Mouse (Mus musculus) heart, postnatal 10 days (tissue): Measurements from ENCODE around the gene Pepd. TPM values are rescaled to one million over a fixed set of nuclear protein-coding genes. Genes with fewer than 3 reads are reported as not detected.
A peak's percentile ranks its signal among the peaks of the same experiment; 100 is the strongest.

Experiments used
- DNase-seq, 2 experiments: peaks; one replicate each; pipeline ENCODE4 v3.0.0; 2021
- intact Hi-C: fragments of 180-260 bp; cut with DNase I; formaldehyde crosslinking; loops from one replicate; pipeline ENCODE4 v1.15.1; 2025
- total RNA-seq, 2 experiments: library from RNA; stranded (reverse); gene quantifications; 2 replicates each; pipeline ENCODE4 v1.2.3; 2021

Gene Pepd
- total RNA-seq = 10 to 100 TPM; 26.3 to 27.6 TPM

DNA sequence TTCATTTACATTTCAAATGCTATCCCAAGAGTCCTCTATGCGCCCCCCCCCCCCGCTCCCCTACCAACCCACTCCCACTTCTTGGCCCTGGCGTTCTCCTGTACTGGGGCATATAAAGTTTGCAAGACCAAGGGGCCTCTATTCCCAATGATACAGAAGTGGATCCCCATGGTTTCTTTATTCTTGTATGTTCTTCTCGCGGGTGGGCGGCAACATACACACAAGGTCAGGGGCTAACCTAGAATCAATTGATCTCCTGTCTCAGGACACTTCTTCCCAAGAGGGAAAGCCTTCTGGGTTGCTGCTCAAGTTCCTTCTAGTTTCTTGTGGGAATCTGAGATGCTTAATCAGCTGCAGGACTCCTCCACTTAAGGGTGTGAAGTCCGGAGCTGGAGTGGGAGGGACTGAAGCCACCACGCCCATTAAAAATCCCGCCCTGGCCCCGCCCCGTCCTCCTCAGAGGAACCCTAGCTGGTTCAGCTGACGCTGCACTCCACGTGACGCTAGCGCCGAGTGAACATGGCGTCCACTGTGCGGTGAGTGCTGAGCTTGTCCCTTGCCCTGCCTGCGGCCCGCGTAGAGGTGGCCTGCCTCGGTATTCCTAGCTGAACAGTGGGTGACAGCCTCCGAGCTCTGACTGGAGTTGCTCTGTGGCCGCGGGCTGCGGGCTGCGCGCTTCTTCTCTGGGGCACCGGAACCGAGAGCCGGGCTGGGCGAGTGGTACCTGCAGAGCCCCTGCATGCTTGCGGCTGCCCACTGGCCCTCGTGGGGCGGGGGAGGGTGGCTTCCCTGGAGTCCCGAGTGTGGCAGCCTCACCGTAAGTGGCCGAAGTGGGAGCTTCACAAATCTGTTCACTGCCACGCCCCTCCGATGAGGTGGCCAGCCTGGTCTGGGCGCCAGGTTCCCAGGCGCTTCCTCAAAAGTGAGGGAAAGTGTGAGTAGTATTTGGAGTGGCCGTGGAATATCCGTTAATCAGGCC is at the start of gene Pepd:
Gene Pepd, plus strand, starts transcription at position 461 of the 979 bp plus-strand sequence.
- intact Hi-C loops = no loop called here

DNA sequence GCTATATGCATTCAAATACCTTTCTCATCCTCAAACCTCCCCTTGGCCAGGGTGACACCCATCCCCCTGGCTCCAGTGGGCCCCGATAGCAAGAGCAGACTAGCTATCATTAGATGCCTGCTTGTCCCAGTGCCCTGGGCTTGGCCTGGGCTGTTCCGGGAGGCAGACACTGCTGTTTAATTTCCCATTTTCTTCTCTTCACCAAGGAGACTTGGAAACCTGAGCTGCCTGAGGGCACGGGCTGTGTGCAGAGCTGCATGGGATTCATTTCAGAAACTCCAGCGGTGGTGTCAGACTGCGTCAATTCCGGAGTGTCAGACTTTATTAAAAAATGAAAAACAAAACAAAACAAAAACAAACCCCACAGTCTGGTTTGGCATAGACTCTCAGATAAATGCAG is 44.9 kb upstream of the Pepd start:
- no peak for DNase-seq
- intact Hi-C loops = no loop called here

More for the DNA sequence above, at the start of gene Pepd:
- DNase-seq = peak; percentile 85 to 90

GRCm38 (mm10) chr7:34869693-34870092 is 42.5 kb upstream of the Pepd start:
- intact Hi-C loops = no loop called here

GRCm38 (mm10) chr7:34876787-34877186 is 35.4 kb upstream of the Pepd start:
- intact Hi-C loops = no loop called here
- DNase-seq = no peak

More at GRCm38 (mm10) chr7:34869693-34870092, 42.5 kb upstream of the Pepd start:
- DNase-seq = no peak

DNA sequence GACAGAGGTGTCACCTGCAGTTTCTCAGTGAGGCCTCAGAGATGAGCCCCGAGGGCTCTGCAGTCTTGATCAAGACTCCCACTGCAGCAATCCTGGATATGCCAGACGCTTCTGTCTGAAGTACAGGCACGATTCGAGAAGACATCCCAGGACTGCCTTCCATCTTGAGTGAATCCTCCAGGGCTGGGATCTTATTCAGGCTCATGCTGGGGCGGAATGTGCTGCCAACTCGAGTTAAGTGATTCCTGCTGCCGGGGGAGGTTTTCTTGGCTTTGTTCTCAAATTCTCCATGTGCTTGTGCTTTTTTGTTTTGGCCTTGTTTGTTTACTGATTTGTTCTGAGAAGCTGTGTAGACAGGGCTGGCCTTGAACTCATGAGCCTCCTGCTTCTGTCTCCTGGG is 34.4 kb upstream of the Pepd start:
- no peak for DNase-seq
- intact Hi-C loops = no loop called here

GRCm38 (mm10) chr7:34888441-34888840 is 23.7 kb upstream of the Pepd start:
- intact Hi-C loops = no loop called here
- DNase-seq = no peak

DNA sequence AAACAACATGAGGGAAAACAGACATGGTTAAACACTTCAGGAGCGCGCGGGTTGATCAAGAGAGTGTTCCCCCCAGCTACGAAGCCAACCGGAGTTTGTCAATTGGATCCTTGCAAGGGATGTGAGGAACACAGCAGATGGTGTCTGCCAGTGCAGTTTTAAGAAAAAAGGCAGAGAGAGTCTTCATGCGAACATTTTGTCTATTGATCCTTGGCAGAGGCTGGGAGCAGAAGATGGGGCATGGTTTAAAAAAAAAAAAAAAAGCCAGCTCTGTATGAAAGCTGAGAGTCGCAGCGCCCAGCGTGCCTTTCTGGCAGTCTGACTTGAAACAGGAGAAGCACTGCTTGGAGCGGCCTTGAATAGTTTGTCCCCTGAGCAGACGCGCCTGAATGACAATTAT is 23.3 kb upstream of the Pepd start:
- intact Hi-C loops = no loop called here
- DNase-seq = no peak

- no peak for DNase-seq
- intact Hi-C loops = no loop called here
Observed at GRCm38 (mm10) chr7:34892845-34893244, 19.3 kb upstream of the Pepd start.

GRCm38 (mm10) chr7:34896461-34896860 is 15.7 kb upstream of the Pepd start:
- DNase-seq = no peak
- intact Hi-C loops = no loop called here

- DNase-seq = peak; percentile 18 to 19
- intact Hi-C loops = no loop called here
Observed at GRCm38 (mm10) chr7:34897058-34897457, 15.1 kb upstream of the Pepd start.

- DNase-seq = no peak
- intact Hi-C loops = no loop called here
Observed at GRCm38 (mm10) chr7:34910096-34911066, 1.8 kb upstream of the Pepd start.

DNA sequence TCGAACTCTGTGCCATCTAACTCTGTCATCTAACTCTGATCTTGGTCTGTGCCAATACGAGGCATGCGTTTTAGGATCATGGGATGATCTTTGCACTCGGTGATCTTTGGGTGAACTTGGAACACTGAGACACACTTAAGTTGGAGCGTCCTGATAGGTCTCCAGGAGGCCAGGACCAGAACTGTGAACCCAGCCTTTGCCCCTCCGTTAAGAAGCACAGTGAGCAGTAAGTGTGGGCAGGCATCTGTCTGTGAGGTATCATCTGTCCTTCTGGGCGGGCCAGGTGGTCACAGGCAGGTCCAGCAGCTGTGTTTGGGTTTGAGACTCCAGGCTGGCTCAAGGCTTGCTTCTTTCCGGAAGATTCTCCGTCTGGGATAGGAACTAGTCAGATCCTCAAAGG is 1.8 kb downstream of the Pepd start:
- intact Hi-C loops = no loop called here
- no peak for DNase-seq

- no peak for DNase-seq
- intact Hi-C loops = no loop called here
Observed at GRCm38 (mm10) chr7:34915555-34915954, 3.4 kb downstream of the Pepd start.

DNA sequence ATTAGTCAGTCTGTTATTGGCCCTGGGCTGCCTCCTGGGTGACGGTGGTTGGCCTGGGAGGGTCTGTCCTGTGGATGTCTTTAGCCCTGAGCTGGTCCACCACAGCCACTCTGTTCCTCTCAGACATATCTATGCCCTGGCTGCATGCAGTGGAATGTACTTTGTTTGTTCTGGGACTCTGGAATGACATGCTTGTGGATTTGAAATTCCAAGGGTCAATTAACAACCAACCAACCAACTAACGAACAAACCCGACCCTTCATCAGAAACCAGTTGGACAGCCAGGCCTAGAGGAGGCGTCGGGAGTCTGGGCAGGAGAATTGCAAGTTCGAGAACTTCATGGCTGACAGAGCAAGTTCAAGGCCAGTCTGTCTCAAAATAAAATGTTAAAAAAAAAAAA is 5.4 kb downstream of the Pepd start:
- DNase-seq = no peak
- intact Hi-C loops = no loop called here

DNA sequence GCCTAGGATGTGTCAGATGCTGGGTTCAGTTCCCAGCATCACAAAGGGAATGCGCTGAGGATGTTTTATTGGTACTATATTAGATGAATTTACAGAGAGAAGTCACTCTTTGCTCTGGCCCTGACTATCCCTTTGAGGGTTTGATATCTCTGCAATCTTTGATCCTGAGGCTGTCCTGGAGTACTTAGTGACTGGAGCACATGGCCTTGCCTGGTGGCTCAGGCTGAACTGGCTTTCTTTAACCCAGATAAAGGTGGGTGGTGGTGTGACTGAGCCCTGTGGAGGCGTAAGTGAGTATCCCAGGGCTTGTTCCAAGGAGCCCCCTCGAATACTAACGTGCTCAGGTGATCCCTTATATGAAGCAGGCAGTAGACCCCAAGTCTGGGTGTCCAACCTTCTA is 5.8 kb downstream of the Pepd start:
- DNase-seq = no peak
- intact Hi-C loops = no loop called here

DNA sequence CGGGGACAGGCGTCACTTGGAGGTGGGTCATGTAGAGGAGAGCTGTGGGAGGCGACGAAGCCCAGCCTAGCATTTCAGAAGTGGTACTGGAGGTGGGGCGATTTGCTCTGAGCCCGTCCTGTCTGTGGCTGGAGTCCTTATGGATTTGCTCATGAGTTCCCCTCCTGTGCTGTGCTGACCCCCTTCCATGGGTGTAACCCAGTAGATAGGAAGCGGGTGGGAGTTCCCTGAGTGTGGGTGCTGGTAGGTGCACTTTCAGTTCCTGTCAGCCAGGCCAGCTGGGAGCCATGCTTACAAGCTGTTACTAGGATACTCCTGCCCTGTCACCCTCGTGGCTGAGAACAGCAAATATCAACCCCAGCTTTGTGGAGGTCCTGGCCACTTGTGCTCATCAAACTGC is 6.2 kb downstream of the Pepd start:
- intact Hi-C loops = no loop called here
- peak; percentile 23 to 31 for DNase-seq

DNA sequence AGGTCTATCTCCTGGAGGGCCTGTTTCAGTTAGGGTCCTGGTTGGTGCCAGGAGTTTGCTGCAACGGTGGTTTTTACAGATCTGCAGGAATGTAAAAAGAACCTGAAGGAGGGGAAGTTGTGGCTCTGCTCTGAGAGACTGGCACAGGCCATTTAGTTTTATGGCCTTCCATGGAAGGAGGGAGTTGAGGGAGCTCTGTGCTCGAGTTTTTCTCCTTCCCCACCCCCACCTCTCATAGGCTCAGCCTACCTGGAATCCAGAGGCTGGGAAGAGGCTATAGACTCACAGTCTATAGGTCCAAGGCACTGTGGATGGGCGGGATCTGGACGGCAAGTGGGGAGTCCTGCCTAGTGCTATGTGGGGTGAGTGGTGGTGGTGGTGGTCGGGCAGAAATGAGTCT is 6.9 kb downstream of the Pepd start:
- intact Hi-C loops = no loop called here
- DNase-seq = no peak

DNA sequence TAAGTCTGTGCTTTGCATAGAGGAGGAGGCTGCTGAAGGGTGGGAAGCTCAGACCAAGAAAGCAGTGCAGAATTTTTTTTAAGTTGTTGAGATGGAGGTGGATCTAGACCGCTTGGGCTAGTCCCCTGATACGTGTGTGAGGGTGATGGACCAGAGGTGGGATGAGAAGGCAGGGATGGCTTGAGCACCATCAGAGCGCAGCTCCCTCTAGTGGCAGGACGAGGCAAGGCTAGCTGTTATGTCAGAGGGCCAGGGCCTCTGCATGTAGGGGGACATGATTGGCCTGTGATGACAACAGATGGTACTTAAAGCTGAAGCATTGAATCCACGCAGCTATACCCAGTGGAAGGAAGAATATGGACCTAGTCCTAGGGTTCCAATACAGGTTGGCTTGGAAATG is 7.6 kb downstream of the Pepd start:
- DNase-seq = no peak
- intact Hi-C loops = no loop called here

GRCm38 (mm10) chr7:34925208-34925607 is 13.0 kb downstream of the Pepd start:
- peak in 1 of 2 experiments; percentile 38 for DNase-seq
- intact Hi-C loops = no loop called here

- DNase-seq = no peak
- intact Hi-C loops = no loop called here
Observed at GRCm38 (mm10) chr7:34925956-34926355, 13.8 kb downstream of the Pepd start.

- DNase-seq = peak; percentile 38 to 41
- intact Hi-C loops = no loop called here
Observed at GRCm38 (mm10) chr7:34929614-34930262, 17.6 kb downstream of the Pepd start.
